Mouse (Mus musculus) kidney, postnatal 14 days (tissue): ENCODE results near the gene Nr4a1.

ENCODE experiments used
- DNase-seq: peaks from one replicate; pipeline ENCODE4 v3.0.0; 2022; ENCODE audit warnings: mixed read lengths

Gene Nr4a1

DNA sequence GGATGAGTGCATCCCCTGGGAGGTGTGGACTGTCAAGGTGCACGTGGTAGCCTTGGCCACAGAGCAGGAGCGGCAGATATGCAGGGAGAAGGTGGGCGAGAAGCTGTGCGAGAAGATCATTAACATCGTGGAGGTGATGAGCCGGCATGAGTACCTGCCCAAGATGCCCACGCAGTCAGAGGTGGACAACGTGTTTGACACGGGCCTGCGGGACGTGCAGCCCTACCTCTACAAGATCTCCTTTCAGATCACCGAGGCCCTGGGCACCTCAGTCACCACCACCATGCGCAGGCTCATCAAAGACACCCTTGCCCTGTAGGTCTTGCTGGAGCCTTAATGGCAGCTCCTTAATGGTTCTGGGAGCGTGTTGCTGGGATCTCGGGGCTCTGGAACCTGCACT, 36.3 kb downstream of the Nr4a1 start:
- DNase-seq, result no peak

DNA sequence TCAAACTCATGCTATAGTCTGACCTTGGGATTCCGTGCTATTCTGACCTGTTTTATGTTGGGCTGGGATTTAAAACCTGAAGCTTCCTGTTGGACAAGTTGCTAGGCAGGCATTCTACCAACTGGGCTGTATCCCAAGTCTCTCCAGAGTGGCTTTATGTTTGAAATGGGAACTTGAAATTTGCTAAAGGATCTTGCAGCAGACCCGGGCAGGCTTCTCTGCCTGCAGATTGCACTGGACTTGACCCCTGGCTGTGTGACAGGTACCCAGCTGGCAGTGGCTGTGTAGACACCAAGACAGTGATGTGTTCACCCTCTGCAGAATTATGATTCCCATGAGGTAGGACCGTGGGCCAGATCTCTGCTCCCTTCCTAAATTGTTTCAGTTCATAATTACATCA, 37.9 kb downstream of the Nr4a1 start:
- no peak for DNase-seq

DNA sequence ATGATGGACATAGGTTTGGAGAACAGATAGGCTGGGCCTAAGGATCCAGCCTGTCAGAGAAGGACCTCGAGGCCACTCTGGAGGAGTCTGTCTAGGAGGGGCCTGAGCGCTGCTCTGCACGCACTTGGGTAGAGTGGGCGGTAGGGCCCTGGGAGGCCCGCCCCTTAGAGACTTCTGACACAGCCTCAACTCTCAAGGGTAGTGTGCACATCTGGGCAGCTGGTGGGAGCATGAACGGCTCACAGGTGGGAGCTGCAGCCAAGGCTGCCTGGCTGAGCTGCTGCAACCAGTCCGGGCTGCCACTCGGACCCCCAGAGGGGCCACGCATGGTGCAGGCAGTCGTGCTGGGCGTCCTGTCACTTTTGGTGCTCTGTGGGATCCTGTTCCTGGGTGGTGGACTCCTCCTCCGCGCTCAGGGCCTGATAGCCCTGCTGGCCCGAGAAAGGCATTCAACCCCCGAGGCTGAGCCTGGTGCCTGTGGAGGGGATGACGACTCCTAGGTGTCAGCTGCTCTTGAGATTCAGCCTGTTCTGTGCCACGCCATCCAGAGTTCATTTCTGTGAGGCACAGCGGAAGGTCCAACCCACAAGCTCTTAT, 39.1 kb downstream of the Nr4a1 start, which contains the start of gene 6030408B16Rik:
Gene 6030408B16Rik (plus strand): TSS at position 188 of the 597 bp plus-strand sequence.
- DNase-seq, result no peak

DNA sequence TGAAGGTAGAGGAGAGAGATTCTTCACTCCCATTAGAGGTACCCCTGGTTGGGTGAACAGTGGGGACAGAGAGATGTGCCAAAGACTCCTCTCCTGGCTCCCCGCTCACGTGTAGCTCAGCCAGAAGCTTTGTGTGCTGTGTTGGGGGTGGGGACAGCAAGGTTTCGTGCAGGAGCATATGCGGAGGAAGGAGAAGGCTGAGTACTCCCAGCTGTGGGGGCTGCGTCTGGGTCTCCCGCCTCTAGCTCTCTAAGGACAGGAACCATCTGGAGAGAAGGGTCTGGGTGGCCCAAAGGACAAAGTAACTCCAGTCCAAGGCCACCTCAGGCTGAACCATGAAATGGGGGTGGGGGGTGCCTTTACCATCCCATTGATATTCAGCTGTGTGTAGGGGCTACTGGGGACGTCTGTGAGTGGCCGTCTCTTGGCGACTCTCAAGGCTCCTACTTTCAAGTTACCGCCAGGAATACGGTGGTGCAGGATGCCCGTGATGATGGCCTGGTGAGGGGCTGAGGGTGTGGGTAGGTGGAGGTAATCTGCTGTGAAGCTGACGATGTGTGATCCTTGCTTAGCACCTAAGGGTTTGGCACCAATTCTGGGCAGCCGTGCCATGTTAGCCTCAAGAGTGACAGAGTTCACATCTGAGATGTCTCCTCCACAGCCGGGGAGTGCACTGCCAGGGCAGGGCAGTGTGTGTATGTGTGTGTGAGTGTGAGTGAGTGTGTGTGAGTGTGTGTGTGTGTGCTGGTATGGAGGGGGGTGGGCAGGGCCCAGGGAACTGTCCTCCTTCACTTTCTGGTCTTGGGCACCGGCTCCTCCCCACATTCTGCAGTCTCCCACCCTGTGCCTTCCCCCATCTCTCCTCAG, 40.2 kb downstream of the Nr4a1 start:
- peak; percentile 48 for DNase-seq

DNA sequence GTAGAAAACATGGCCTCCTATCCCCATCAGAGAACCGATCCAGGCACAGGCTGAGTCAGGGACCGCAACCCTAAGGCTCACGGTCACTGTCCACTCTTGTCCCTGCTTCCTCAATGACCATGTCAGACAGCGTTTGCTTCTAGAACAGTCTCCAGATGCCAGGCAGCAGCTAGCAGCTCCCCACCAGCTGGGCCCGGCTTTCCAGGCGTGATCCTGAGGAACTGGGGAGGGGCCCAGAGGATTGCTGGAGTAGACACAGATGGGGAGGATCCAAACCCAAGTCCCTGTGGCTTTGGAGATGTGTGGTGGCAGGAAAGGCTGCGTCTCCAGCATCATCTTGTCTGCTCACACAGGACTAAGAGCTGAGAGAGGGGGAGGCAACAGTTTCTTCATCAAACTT, 41.0 kb downstream of the Nr4a1 start:
- DNase-seq, result peak; percentile 34

DNA sequence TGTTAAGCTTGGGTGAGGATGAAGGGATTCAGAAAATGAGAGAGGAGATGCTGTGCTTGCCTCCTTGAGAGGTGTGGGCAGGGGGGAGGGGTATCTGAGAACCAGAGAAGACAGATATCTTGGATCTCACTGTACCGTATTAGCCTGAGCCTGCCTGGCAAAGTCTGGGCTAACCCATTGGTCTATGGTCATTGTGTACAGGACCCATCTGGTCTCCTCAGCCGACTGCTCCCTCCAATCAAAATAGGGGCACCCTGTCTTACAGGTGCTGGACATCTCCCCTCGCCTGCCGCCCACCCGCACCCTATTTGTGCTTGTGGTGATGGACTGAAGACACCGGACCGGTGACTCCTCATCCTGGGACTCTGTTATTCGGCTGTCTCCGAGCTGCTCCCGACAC, 41.5 kb downstream of the Nr4a1 start:
- DNase-seq, result no peak

DNA sequence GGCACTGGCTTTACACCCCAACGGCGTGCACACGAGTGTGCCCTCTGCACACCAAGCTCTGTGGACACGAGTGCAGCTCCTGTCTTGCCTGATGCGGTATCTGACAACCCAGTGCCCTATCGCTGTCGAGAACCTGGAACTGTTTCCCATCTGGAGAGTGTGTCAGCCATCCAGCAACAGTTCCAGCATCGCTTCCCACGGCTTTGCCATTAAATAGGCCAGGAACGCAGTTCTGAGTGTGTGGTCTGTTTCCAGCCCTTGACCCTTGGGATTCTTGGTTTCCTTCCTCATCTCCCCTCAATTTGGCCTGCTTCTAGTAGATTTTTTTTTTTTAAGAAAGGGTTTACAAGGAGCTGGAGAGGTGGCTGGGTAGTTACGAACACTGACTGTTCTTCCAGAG, 42.0 kb downstream of the Nr4a1 start:
- no peak for DNase-seq

DNA sequence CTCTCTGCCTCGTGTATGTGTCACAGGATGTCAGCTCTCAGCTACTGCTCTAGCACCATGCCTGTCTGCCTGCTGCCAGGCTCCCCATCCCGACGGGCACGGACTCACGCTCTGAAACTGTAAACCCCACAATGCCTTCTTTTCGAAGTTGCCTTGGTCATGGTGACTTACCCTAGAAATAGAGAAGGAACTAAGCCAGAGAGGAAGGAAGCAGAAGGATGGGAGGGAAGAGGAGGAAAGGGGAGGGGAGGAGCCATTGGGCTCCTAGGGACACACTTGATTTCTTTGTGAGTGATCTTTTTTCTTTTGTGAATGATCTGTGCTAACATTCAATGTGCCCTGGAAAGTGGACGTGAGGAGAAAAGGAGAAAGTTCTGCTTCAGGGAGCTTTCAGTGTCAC, 43.9 kb downstream of the Nr4a1 start:
- DNase-seq, result no peak

DNA sequence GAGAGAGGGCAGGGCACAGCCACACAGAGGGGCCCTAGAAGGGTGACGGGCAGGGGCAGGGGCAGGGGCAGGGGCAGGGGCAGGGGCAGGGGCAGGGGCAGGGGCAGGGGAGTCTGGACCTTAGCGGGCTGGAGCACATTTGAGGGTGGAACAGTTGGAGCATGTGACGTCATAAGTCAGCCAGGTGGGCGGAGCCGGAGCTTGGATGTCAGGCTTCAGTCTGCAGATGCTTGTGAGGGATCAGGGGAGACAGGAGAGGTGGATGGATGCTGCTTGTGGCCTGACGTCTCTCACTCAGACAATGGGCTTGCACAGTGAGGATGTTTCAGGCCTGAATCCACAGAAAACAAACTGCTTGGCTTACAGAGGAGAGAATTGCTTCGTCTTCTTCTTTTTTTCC, 44.5 kb downstream of the Nr4a1 start:
- no peak for DNase-seq

DNA sequence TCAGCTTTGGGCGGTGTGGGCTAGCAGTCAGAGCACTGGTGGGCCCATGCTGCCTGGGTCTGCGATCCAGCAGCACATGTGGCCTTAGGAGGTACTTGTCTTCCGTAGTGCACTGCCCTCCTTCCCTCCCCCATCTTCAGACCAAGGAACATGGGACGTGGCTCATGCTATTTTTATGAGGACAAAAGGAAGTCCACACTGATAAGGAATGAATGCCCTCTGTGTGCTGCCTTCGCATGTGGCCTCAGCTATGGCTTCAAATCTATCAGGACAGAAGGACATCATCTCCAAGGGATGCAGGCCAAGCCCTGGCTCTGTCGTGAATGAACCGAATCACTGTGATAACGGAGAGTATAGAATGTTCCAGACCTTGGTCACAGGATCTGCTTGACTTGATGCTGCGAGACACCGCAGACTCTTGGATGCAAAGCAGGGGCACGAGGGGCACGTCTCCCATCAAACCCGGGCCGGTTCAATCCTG, 45.5 kb downstream of the Nr4a1 start:
- no peak for DNase-seq

DNA sequence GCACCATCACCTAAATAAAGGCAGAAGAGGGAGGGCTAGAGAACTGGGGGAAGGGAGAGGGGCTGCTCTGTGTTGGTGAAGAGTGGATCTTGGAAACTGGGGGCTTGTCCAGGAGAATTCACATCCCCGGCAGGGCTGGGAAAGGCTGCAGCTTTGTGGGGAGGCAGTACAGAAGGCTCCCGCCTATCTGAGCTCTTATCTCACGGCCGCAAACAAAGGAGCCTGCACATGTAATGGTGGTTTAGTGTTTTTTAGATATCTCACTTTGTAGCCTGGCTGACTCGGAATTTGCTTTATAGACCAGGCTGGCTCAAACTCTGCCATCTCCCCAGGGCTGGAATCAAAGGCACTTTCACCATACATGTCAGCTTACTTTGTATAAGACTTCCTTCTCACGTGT, 46.1 kb downstream of the Nr4a1 start:
- DNase-seq, result no peak

DNA sequence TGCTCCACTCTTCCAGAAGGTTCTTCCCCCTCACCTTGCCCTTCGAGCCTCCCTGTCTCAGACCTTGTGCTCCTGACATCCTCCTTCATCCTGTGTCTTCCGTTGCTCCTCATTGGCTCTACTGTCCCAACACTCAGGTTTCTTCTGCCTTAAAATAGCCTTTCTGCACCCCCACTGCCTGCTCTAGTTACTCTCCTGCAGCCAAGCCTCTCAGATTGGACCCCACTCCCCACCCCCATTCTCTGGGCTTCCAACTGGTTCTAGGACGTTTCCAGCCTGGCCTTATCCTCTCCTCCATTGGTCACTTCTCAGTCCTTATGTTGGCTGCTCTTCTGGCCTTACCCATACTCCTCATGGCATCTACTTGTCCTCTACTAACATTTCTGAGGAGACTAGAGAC, 48.1 kb downstream of the Nr4a1 start:
- no peak for DNase-seq

DNA sequence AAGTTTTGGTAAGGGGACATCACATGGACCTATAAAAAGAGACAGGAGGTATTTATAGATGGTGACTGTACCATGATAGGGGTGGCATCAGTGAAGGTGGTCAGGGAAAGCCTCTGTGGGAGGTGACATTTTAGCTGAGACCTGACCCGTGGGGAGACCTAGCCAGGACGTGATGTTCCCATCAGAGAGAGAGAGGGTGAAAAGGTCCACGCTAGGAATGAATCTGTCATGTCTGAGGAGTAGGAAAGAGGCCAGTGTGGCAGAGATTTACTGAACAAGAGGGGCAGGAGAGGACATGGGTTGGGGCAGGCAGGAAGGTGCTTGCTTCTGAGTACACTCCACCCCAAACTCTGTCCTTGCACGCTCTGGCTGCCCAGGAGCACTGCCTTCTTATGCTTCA, 49.8 kb downstream of the Nr4a1 start:
- DNase-seq, result no peak

DNA sequence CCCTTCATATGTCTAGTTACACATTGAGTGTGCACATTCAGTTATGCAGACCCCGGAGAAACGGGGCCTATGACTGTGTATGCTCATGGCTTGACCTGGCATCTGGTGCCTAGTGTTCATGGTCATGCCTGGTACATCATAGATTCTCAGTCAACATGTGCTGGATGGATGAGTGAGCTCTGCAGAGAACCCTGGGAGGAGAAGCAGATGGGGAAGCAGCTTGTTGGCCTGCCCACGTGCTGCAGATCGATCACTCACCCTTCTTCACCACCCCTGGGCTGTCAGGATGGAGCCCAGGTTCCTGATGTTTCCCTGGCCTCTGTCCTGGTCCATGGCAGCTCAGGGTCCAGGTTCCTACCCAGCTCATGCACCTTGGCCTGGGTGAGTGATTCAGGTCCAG, 52.4 kb downstream of the Nr4a1 start:
- DNase-seq, result no peak

DNA sequence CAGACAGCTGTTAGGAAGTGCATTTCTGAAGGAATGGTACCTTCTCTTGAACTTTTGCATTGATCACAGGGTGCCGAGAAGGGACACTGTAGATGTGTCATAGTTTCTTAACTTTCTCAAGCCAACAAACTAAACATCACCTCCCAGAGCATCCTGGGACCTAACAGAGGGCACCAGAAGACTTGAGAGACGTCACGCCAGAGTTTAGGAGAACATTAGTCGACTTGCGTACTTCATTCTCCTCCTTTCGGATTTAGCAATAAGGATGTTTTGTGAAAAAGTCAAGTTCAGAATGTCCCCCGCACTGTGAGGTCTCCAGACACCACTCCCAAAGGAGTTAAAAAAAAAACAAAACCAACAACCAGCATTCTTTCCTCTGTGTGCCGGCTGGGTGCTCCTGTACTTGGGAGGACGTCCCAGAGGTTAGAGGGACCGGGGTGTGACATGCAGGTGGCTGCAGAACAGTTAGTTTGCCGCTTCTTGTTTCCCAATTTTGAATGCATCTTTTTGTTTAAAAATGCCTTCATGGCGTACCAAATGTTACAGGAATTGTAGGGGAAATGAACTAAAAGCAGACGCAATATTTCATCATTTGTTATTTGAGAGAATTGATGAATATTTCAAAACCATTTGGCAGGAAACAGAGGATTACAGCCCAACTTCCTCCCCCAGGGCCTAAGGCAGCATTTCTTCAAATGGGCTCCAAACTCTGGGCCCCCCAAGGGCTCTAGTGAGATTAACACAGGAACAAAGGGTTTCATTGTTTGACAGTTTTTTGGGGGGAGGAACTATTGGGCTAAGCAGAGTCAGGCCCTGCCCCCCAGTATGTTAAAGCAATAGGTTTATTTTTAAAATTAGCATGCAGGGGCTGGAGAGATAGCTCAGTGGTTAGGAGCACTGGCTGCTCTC, 54.6 kb downstream of the Nr4a1 start:
- DNase-seq, result no peak

DNA sequence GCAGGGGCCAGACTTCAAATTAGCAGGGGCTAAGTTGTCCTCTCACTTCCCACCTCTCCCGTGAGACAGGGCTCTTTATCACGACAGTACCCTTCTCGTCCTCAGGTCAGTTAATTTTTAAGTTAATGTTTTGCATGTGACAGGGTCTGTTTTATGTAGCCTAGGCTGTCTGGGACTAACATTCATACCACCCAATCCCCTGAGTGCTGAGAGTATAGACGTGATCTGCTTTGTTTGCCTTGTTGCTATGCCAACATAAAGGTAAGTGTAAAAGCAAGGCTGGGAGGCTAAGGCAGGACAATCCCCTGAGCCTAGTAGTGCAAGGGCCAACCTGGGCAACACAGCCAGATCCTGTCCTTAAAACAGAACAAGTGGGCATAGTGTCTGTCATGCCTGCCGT, 55.4 kb downstream of the Nr4a1 start:
- no peak for DNase-seq

DNA sequence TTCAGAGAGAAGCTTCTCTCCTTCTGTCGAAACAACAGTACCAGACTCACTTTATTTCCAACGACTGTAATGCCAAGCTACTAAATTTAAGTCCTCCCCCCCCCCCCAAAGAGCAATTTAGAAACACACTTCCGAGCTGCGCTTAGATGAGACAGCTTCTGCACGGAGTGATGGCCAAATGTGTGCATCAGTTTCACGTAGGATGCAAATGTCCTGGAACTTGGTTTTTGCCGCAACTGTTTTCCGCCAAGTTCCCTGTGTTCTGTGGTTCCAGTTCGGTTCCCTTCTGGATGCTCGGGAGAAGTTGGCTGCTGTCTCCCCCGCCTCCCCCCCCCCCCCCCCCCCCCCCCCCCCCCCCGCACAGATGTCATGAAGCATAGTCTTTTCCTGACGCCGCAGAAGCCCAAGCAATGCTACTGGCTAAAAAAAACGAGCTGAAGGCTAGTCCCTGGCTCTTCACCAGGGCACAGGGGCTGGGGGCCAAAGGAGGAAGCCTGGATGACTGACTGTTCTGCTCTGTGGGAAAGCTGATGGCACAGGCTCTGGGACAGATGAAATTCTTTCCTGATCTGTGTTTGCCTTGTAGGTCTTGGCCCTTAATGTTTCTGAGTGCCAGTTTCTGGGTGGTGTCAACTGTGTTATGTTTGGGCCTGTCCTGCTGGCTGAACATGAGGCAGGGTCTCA, 57.2 kb downstream of the Nr4a1 start:
- DNase-seq, result no peak

DNA sequence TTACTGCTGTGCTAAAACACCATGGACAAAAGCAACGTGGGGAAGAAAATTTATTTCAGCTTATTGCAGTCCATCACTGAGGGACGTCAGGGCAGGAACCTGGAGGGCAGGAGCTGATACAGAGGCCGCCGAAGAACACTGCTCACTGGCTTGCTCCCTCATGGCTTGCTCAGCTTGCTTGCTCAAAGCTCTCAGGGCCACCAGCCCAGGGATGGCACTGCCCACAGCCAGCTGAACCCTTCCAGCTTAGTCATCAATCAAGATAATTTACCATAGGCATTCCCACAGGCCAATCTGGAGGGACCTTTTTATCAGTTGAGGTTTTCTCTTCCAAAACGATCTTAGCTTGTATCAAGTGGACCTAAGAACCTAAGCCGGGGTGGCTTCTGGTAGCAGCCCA, 57.9 kb downstream of the Nr4a1 start:
- DNase-seq, result no peak

DNA sequence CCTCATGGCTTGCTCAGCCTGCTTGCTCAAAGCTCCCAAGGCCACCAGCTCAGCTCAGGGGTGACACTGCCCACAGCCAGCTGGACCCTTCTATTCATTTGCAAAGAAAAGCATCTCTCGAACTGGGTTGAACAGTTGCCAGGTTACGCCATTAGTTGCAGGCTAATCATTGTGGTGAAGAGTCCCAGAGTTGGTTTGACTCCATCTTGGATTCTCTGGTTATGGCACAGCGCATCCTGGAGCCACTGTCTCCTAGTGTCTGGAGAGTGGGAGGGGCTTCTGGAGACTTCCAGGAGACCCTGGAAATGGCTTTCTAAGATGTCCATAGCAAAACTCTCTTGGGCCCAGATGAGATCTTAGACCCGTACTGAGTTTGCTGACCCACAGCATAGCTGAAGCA, 61.3 kb downstream of the Nr4a1 start:
- no peak for DNase-seq

DNA sequence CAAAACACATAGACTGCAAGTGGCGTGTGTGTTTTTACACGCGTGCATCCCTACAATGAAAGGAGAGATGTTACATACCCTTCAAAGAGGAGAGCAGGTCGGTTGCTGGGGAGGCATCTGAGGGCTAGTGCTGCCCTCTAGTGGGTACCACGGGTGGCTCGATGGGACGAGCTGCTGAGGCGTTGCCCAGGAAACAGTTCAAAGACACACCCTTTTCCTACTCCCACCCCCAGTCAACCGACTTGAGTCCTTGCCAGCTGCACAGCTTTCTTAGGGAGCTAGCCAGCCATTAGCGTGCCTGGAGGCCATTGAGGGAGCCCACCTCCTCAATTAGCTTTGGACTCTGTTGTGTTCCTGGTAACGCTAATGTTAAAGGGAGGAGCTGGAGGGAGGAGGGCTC, 61.8 kb downstream of the Nr4a1 start:
- peak; percentile 93 for DNase-seq

DNA sequence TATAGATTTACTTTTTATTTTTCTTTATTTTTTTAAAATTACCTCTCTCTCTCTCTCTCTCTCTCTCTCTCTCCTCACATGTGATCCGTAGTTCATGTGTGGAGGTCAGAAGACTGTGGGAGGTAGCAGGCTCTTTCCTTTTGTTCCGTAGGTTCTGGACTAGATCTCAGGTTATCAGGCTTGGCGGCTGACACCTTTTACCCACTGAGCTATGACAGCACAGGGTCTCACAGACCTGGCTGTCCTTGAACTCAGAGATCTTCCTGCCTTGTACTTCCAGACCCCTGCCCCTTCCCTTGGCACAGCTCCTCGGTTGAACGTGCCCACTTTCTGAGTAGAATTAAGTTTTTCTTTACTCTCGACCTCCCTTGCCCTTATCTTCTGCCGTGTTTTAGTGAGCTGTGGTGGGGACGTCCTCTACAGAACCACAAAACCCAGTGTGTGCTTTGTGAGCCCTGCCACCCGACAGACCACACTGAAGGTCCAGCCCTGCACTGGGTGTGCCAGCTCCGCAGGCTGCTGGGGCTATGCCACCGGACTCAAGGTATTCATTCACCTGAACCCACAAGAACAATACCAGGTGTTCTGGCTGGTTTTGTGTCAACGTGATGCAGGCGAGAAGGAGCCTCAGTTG, 62.3 kb downstream of the Nr4a1 start:
- no peak for DNase-seq
